Mouse (Mus musculus): ENCODE data around the gene Uba3.

Gene Uba3

GRCm38 (mm10) chr6:97210191-97210961 is 4.9 kb upstream of the Uba3 start, which contains the start of gene Arl6ip5:
Gene Arl6ip5 (plus strand): TSS chr6:97210689.
- peak; percentile 88 for DNase-seq (ENCODE audit: low spot score)

- DNase-seq (ENCODE audit: low spot score), result no peak
These were observed 4.3 kb upstream of the Uba3 start for GRCm38 (mm10) chr6:97209751-97210150.

- no peak for DNase-seq (ENCODE audit: low spot score)
These were observed 3.8 kb upstream of the Uba3 start for GRCm38 (mm10) chr6:97209201-97209600.

DNA sequence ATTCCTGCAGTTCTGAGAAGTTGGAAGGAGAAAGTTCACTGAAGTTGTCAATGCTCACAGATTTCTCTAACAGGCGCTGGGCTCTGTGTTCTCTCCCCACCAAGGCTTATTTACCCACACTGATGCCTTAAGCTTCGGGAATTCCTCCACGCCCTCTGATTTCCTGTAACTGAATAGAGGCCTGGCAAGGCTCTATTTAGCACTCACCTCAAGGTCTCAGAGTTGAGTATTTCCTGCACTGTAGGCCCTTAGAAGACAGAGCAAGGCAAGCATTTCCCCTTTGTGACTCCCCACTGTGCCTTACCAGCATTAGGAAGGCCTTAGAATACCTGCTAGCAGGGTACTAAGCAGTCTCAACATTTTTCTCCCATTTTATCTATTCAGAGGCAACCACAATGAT is 3.0 kb upstream of the Uba3 start:
- DNase-seq (ENCODE audit: low spot score), result no peak

DNA sequence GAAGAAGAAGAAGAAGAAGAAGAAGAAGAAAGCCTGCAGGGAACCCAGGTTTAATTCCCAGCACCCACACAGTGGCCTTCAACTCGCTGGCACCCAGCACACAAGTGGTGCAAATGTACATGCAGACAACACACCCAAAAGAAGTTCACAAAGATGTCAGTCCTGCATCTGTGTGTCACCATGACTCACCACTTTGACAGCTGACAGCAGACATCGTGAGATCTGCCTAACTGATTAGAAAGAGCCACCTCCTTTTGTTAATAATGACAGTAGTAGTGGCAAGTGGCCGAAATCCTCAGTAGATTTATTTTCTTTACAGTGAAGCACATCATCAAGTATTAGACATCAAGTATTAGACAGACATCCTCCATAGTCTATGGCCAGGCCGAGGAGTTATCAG is 1.6 kb upstream of the Uba3 start:
- peak; percentile 52 for DNase-seq (ENCODE audit: low spot score)

DNA sequence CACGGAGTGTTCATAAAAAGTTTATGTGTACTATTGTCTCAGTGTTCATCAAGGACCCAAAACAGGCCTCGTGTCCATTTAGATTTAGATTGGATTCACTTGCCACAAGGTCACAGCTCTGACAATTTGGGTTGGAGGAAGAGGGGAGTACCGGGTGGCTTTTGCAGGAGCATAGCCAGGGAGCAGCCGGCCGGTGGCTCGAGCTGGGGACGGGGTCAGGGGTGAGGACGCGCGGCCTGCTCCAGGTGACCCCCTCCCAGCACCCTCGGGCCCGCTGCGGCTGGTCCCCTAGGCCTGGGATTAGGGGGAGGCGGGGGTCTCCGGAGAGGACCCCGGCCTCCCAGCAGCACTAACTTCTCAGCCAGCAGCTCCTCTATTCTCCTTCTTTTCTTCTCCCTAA is 495 bp downstream of the Uba3 start:
- no peak for DNase-seq (ENCODE audit: low spot score)

DNA sequence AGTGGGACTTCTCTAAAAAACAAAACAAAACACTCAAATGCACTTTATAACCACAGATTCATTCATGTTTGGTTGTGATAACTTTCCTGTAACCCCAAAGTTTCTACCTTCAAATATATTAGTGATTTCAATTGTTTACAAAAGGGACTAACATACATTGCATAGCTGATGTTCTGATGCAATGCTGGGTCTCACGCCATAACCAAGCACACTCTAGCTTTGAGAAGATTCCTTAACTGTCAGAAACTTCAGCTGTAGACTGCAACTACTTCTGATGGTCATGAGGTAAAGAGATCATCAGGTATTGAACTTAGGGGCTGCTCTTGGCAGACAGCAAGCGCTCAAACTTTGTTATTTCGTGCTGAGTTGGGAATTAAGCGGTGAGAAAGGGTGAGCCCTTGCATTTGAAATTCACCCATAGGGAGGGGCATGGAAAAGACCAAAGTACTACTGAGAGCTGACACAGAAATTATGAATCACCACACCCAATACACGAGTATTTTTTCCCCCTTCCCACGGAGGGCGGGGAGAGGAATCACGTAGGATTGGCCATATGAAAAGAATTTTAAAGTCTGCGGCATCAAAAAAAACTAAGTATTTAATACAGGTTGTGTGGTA is 1.1 kb downstream of the Uba3 start:
- DNase-seq (ENCODE audit: low spot score), result peak; percentile 49

DNA sequence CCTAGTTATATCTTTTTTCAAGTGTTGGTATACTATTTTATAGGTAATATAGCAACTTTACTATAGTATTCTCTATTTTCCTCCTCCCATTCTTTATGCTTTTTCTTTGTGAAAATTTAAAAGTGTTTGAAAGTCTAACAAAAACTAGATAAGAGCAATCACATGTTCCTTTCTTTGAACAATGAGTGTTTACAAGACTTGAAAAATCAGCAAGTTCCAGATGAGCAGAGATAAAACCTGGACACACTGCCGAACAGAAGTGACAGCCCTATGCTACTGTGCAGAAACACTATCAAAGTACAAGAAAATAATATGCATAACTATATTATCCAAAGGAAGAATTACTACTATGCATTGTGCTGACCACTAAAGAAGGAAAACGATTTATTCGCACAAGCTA is 3.0 kb downstream of the Uba3 start:
- no peak for DNase-seq (ENCODE audit: low spot score)

GRCm38 (mm10) chr6:97200437-97200836 is 5.0 kb downstream of the Uba3 start:
- no peak for DNase-seq (ENCODE audit: low spot score)

DNA sequence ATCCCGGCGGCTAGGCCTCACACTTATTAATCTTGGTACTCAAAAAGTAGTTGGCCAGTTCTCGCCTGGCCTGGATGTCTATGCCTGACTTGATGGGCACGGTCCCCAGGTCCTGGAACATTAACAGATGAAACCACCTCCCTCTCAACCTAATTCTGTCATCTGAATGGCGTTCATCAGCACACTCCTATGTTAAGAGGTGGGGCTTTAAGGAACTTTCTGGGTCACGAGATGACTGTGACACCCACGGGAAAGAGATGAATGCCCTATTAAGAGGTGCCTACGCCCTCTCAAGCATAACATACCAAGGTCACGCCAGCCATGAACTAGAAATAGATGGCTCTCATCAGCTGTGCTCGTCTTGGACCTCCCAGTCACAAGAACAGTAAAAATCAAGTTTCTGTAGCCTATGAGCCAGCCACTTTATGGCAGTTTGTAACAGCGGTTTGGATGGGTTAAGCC is 26.0 kb downstream of the Uba3 start:
- DNase-seq (ENCODE audit: low spot score), result peak; percentile 62

- peak; percentile 91 for DNase-seq (ENCODE audit: low spot score)
These were observed 26.7 kb downstream of the Uba3 start, which contains the start of gene Tmf1 for GRCm38 (mm10) chr6:97178491-97179366. Gene Tmf1 (minus strand): TSS chr6:97179122.

DNA sequence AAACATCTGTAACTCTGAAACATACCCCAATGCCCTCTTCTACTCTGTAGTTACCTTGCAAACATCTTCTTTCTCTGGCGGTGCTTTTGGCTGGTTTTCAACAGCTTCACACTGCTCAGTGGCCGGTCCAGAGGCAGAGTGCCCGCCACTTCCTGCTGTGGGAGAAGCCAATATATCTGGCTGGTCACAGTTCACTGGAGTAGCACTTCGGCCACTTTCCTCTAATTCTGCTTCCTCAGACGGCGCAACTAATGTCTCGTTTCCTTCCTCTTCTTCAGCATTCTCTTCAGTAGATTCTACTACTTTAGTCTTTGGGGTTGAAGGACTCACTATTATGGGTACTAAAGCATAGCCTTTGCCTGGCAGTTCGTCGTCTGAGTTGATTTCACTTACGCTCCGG is 29.7 kb downstream of the Uba3 start:
- DNase-seq (ENCODE audit: low spot score), result no peak

DNA sequence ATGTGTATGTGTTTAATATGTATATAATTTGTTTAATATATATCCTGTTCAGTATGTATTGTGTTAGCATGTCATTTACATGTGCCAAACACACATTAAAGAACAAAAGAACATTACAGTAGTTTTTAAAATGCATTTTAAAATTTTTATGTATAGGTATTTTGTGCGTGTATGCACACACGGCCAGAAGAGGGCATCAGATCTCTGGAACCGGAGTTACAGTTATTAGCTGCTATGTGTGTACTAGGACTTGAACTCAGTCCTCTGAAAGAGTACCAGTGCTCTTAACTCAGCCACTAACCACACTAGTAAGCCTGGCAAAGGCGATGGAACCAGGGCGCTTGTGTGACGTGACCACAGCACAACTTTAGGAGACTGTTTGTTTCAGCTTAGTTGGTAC is 55.3 kb downstream of the Uba3 start:
- DNase-seq (ENCODE audit: low spot score), result peak; percentile 15

GRCm38 (mm10) chr6:97149721-97150120 is 55.7 kb downstream of the Uba3 start:
- DNase-seq (ENCODE audit: low spot score), result no peak

DNA sequence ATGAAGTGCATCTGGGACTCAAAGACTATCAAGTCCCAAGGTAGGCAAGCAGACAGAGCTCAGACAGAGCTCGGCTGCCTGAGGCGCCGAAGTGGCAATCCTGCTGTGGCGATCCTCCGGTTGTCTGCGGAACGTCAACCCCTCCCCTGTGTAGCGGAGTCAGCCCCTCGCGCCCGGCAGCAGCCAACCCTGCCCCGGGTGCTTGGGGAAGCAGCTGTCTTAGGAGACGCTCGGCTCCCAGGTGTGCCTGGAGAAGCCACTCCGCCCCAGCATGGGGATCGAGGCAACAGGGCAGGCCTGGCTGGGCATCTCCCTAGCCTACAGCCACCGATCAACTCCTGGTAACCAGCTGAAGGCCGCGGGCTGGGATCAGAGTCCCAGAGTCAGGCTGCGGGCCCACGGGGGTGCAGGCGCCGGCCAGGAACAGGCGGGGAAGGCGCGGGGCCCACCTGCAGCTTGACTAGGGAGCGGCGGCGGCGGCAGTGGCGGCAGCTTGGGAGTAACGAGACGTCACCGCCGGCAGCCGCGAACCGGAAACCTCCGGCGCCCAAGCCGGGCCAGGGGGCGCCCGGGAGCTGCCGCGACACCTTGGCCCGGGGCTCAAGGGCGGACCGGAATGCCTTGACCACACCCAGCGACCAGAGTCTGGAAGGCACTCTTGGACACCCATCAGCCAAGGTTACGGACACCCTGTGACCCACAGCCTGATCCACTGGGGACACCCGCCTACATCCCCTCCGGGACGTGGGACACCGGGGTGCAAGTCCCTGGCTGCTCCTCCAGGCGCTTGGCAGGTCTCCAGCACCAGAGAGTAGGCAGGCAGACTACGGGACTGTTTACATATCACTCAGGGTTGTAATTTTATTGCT is 56.8 kb downstream of the Uba3 start, which contains the start of gene Eogt:
Eogt (minus strand) TSS at position 800 of the 869 bp plus-strand sequence.
- peak; percentile 67 for DNase-seq (ENCODE audit: low spot score)

DNA sequence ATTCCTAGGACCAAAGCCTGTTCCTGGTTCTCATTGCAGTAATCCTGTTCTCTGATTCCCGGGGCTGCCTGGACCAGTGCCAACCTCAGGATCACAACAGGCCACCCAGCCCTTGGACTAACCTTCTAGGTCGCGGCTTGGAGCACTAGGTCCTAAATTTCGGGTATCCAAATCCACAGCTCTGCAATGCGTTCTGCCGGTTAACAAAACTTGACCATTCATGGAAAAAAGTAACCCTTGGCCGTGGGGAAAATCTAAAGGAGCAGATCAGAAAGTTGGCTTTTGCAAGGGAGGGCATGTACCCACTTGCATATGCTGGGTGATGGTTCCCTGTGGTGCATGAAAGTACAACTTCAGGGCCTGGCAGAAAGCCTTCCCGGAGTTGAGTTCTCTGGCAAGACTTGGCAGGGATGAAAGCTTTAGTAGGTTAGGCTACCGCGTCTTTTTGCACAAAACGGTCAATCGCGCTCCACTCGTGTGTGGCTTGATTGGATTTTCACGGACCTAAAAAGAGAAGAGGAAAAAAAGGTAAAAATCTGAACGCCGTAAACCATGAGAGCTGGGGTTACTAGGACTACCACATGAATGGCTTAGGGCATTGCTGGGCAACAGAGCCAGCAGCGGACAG is 57.6 kb downstream of the Uba3 start:
- DNase-seq (ENCODE audit: low spot score), result peak; percentile 10

- no peak for DNase-seq (ENCODE audit: low spot score)
These were observed 60.3 kb downstream of the Uba3 start for GRCm38 (mm10) chr6:97145156-97145555.

DNA sequence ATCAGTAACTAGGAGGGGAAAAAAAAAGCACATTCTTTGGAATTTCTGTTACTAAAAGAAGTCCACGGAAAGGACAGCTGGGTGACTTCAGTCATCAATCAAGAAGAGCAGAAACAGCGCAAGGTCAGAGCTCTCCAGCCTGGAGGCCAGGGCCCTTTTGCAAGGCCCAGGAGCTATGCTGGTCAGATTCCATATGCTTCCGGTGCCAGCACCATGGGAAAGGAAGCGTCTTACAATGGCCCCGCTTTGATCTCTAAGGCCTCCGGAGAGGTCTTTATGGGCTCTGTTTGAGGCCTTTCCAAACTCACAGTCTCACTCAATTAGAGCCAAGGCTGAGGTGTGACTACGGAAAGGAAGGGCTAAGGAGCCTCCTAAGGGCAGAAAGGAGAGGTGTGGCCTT is 61.1 kb downstream of the Uba3 start:
- no peak for DNase-seq (ENCODE audit: low spot score)

DNA sequence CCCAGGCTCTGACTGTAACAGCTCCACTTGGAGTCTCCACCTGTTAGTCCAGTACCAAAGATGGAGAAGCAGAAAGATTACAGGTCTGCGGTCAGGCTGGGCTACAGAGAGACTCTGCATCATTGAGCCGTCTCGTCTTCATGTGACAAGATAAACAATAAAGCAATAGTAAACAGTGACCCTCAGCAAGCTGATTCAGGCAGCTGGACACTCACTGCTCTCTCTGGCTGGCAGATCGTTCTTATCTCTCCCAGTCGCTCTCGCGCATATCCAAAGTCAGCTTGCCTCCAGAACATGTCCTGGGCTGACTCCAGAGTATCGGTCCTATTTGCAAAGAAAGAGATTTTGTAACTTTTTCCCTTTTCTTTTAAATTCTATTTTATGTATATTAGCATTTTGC is 62.8 kb downstream of the Uba3 start:
- DNase-seq (ENCODE audit: low spot score), result no peak

- DNase-seq (ENCODE audit: low spot score), result no peak
These were observed 63.6 kb downstream of the Uba3 start for GRCm38 (mm10) chr6:97141811-97142210.

All from c-Kit-positive CD71-positive TER-119-positive erythroid progenitor cells, embryonic 14.5 days (primary cell).